Mouse (Mus musculus) hindbrain, postnatal 0 days (tissue): ENCODE data around the gene Myrip. TPM values are rescaled to one million over a fixed set of nuclear protein-coding genes. Genes with fewer than 3 reads are reported as not detected.

Source experiments
- ATAC-seq: fragments of 200-750 bp; cut with Nextera tagmentation; 2 replicates; pipeline ENCODE4 v1.8.0; 2017; ENCODE audit warnings: mild to moderate bottlenecking, moderate TSS enrichment, moderate library complexity
- DNase-seq: peaks from one replicate; pipeline ENCODE4 v3.0.0-alpha.2; 2015; ENCODE audit warnings: low spot score
- H3K27ac ChIP-seq: fragments of 300-500 bp; sonication (generic); 2 replicates; pipeline ENCODE4 v1.5.1; 2014; ENCODE audit warnings: mild to moderate bottlenecking
- H3K27me3 ChIP-seq: fragments of 300-500 bp; sonication (generic); 2 replicates; pipeline ENCODE4 v1.6.1; 2014; ENCODE audit warnings: low read length, mixed read lengths; ENCODE audit not compliant: insufficient read depth
- H3K36me3 ChIP-seq: fragments of 300-500 bp; sonication (generic); 2 replicates; pipeline ENCODE4 v1.6.1; 2014; ENCODE audit warnings: low read length, mixed read lengths; ENCODE audit not compliant: insufficient read depth
- H3K4me1 ChIP-seq: fragments of 300-500 bp; sonication (generic); 2 replicates; pipeline ENCODE4 v1.6.1; 2014; ENCODE audit warnings: antibody characterized with exemption, low read length, mixed read lengths; ENCODE audit not compliant: insufficient read depth
- H3K4me2 ChIP-seq: fragments of 300-500 bp; sonication (generic); 2 replicates; pipeline ENCODE4 v1.6.1; 2014; ENCODE audit warnings: low read depth, mild to moderate bottlenecking, low read length, moderate library complexity, mixed read lengths
- H3K4me3 ChIP-seq: fragments of 300-500 bp; sonication (generic); 2 replicates; pipeline ENCODE4 v1.5.1; 2014; ENCODE audit warnings: low read length
- H3K9ac ChIP-seq: fragments of 300-500 bp; sonication (generic); replicated peaks from 2 replicates; pipeline ENCODE4 v1.6.1; 2014; ENCODE audit warnings: mild to moderate bottlenecking, low read length, moderate library complexity, mixed read lengths
- H3K9me3 ChIP-seq: fragments of 300-500 bp; sonication (generic); 2 replicates; pipeline ENCODE4 v1.6.1; 2016; ENCODE audit warnings: low read length, mixed read lengths
- CTCF ChIP-seq: IDR thresholded peaks from 2 replicates; pipeline ENCODE4 v1.5.1; 2016; ENCODE audit warnings: antibody characterized with exemption, control low read depth, low read depth
- WGBS: fragments of 180-500 bp; shearing (Covaris S2); extraction: QIAGEN DNeasy Blood & Tissue Kit; methylation state at CpG from one replicate; pipeline ENCODE4 v1.1.7; 2014; 5-methylcytosine and 5-hydroxymethylcytosine counted together
- polyA plus RNA-seq: library from polyadenylated mRNA; unstranded; fragments of >200 nt; fragmentation: Nextera tagmentation; extraction: Ambion mirVana; gene quantifications from 2 replicates; pipeline ENCODE4 v1.2.1, GENCODE M21; 2015
- total RNA-seq: library from RNA; depleted of rRNA; stranded (reverse); fragments of >200 nt; gene quantifications from 2 replicates; pipeline ENCODE4 v1.2.3, GENCODE M21; 2014

Gene Myrip
- total and polyA plus RNA-seq, 2 experiments from 2014 or later = 7.5 to 22.8 TPM

DNA sequence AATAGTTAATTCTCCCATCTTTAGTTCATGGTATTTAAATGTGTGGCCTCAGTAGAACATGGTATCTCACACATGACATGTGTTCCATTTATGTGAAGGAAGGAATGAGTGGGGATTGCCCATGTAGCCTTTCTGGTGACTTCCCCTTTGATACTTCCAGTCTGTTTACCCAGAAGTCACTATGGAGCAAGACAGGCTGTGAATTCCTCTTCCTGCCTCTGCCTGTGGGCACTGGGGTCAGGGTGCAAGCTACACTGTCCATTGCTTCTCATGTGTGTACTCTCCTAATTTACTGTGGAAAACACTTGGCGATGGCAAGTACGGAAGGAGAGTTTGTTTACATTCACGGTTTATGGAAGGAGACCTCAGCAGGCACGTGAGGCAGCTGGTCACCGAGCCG is 55.2 kb downstream of the Myrip start:
- Histone ChIP-seq H3K4me3 (no peak overlapping the region), H3K4me1 (no peaks in the 10 kb centered on the region), H3K9ac (no peak overlapping the region), H3K4me2 (no peak overlapping the region), H3K27me3 (no peaks in the 10 kb centered on the region), H3K36me3 (no peaks in the 10 kb centered on the region; the same call in 1 of the 2 replicates), H3K9me3 (no peaks in the 10 kb centered on the region), H3K27ac (no peak overlapping the region)
- TF ChIP-seq CTCF = no peak
- DNase-seq = no peak
- no peak for ATAC-seq
- 89% methylated on average over 6 of the region's 6 CpGs for WGBS

DNA sequence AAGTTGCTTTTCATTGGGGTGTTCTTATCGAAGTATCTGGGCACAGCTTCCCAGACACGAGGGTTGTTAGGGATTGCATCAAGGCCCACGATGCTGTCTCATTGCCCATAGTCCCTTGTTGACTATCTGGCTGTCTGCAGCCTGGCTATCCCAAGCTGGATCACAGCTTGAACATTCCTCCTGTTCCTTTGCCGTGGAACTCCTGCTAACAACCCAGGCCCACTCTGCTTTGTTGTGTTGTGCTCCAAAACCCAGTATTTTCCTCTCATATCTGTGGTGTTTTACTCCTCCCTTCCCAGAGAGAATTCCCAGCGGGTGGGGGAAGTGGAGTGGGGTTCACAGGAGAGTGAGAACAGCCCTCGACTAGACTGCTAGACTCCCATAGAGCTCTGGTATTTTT is 56.7 kb downstream of the Myrip start:
- Histone ChIP-seq H3K4me3 (no peak overlapping the region), H3K36me3 (no peaks in the 10 kb centered on the region; the same call in 1 of the 2 replicates), H3K27ac (no peak overlapping the region), H3K9ac (no peak overlapping the region), H3K27me3 (no peaks in the 10 kb centered on the region), H3K9me3 (no peaks in the 10 kb centered on the region), H3K4me1 (no peaks in the 10 kb centered on the region), H3K4me2 (no peak overlapping the region)
- no peak for DNase-seq
- TF ChIP-seq CTCF = no peak
- no peak for ATAC-seq
- 72% methylated on average over 6 of the region's 6 CpGs for WGBS

DNA sequence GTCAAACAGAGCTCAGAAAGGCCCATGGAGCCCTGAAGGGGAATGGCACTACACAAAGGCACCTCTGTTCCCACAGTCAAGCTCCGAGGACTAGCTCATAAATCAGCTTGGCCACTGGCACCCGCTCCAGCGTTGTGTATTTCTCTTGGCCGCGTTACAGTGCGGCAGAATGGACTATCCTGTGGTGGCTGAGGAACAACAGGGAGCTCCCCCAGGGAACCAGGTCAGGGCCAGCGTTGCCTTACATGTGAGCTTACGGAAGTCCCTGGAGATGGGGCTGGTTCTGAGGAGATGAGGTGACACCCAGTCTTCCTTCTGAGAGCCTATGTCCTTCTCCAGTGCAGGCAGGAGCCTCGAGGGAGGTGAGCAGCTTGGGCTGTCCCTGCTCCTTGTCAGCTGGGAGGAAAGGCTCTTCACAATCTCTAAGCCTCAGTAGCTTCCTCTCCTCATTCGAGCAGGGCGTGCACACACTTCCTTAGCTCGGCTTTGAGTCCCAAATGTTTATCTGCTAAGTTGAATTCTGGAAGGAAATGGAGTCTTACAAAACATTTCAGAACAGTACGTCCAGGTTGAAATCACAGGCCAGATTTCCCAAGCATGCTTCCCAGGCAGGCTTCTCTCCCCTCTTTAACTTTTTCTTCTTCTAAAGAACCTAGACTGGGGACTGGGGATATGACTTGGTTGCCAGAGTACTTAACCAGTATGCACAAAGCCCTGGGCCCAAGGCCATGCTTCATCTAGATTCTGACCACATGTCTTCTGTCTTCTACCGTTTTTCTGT is 59.3 kb downstream of the Myrip start:
- H3K4me3 ChIP-seq = no peak overlapping the region
- no peak for TF ChIP-seq CTCF
- H3K27ac ChIP-seq = peak overlapping the region; percentile 87
- ATAC-seq (peak; percentile 90), DNase-seq (peak; percentile 74)
- no peaks in the 10 kb centered on the region for H3K9me3 ChIP-seq
- 46% methylated on average over 14 of the region's 14 CpGs for WGBS
- H3K36me3 ChIP-seq = no peaks in the 10 kb centered on the region; the same call in 1 of the 2 replicates
- no peaks in the 10 kb centered on the region for H3K4me1 ChIP-seq
- H3K4me2 ChIP-seq = no peak overlapping the region
- 0 out of 2 replicates have a peak overlapping the region, but pooled peaks have one; percentile 5 for H3K9ac ChIP-seq
- no peaks in the 10 kb centered on the region for H3K27me3 ChIP-seq

DNA sequence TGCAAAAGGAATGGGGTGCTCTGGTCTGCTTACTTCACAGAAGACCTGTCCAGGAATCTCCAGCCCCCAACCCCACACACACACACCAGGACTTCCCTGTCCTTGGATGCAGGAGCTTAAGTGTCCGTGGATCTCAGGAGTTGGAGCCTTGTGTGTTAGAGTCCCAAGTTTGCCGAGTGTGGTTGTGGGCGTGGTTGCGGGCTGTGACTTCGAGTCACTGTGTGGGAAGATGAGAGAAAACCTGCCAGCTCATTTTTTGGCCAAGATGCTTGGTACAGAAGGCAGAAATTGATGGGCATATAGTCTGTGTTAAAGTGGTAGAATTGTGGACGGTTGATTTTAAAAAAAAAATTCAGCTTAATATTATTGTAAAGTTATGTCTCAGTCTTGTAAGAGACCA is 60.3 kb downstream of the Myrip start:
- no peak for TF ChIP-seq CTCF
- 85% methylated on average over 6 of the region's 6 CpGs for WGBS
- H3K9ac ChIP-seq = no peak overlapping the region
- no peaks in the 10 kb centered on the region for H3K4me1 ChIP-seq
- ATAC-seq (no peak), DNase-seq (no peak)
- peak overlapping the region; percentile 87; the same call in 1 of the 2 replicates for H3K27ac ChIP-seq
- no peak overlapping the region for H3K4me3 ChIP-seq
- no peaks in the 10 kb centered on the region for H3K27me3 ChIP-seq
- no peaks in the 10 kb centered on the region for H3K9me3 ChIP-seq
- no peak overlapping the region for H3K4me2 ChIP-seq
- H3K36me3 ChIP-seq = no peaks in the 10 kb centered on the region; the same call in 1 of the 2 replicates

DNA sequence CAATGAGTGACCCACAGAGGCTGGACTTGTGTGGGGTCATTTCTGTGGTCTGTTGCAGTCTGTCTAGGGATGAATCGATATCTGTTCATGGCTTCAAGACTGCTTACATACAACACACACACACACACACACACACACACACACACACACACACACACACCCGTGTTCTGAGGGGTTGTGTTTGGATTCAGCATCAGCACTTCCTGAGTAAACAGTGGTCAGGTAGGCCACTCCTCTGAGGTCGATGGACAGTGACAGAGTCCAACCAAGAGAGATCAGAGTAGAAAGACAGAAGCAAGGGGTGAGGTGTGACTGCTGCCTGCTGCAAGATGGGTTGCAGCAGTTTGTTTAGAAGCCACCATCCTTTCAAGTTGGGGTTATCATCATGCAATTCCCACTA is 61.4 kb downstream of the Myrip start:
- no peak for ATAC-seq

DNA sequence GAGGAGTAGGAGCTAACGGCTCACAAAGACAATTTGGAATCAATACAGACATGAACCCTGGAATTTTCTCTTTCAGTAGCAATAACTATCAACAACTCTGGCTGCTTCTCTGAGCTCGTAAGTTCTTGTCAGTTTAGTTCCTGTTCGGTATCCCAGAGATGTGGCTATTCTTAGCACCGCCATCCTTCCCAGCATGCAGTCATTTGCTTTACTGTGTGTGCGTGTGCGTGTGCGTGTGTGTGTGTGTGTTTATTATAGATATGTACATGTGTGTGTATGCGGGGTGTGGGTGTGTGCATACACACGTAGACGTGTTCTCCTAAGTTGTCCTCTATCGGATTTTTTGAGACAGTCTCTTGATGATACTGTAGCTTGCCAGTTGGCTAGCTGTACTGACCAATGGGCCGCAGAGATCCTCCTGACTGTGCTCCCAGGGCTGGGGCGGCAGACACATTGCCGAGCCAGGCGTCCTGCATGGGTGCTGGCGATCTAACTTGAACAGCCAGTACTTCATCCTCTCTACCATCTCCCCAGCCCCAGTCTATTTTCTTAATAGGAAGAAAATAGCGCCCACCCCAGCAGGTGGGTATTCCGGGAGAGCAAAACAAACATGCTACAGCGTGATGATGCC is 63.5 kb downstream of the Myrip start:
- Histone ChIP-seq H3K4me1 (no peaks in the 10 kb centered on the region), H3K9me3 (no peaks in the 10 kb centered on the region), H3K27me3 (no peaks in the 10 kb centered on the region), H3K4me2 (no peak overlapping the region), H3K36me3 (no peaks in the 10 kb centered on the region), H3K4me3 (no peak overlapping the region), H3K9ac (no peak overlapping the region), H3K27ac (no peak overlapping the region)
- ATAC-seq (no peak), DNase-seq (no peak)
- TF ChIP-seq CTCF = no peak
- 83% methylated on average over 19 of the region's 19 CpGs for WGBS

More for the DNA sequence above, 61.4 kb downstream of the Myrip start:
- no peak overlapping the region for H3K4me2 ChIP-seq
- no peaks in the 10 kb centered on the region for H3K27me3 ChIP-seq
- no peak for DNase-seq
- H3K27ac ChIP-seq = no peak overlapping the region
- no peak for TF ChIP-seq CTCF
- no peak overlapping the region for H3K9ac ChIP-seq
- H3K4me1 ChIP-seq = no peaks in the 10 kb centered on the region
- H3K36me3 ChIP-seq = no peaks in the 10 kb centered on the region
- H3K9me3 ChIP-seq = no peaks in the 10 kb centered on the region
- 75% methylated on average over 3 of the region's 3 CpGs for WGBS
- H3K4me3 ChIP-seq = no peak overlapping the region

DNA sequence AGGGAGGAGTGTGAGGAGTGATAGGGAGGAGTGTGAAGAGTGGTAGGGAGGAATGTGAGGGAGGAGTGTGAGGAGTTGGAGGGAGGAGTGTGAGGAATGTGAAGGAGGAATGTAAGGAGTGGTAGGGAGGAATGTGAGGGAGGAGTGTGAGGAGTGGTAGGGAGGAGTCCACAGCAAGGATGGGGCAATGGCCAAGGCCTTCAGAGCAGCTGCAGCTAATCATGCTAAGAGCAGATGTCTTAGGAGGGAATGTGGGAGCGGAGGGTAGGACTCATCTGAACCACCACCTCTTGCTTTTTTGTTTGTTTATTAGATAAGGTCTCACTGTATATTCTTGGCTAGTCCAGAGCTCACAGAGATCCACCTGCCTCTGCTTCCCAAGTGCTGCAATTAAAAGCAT is 66.2 kb downstream of the Myrip start:
- WGBS = 88% methylated on average over 1 of the region's 1 CpGs
- Histone ChIP-seq H3K27ac (no peak overlapping the region), H3K27me3 (no peaks in the 10 kb centered on the region), H3K4me1 (peaks cover 5% of the 10 kb centered on the region; the same call in 1 of the 2 replicates), H3K36me3 (no peaks in the 10 kb centered on the region), H3K4me2 (no peak overlapping the region), H3K9me3 (no peaks in the 10 kb centered on the region), H3K4me3 (no peak overlapping the region), H3K9ac (no peak overlapping the region)
- no peak for TF ChIP-seq CTCF
- ATAC-seq (no peak), DNase-seq (no peak)
